Mouse (Mus musculus) embryonic stem cell, embryonic (primary cell): Measurements from ENCODE around the gene Ublcp1.

Experiments
- CTCF ChIA-PET, 4 experiments: fragments of 300-600 bp in 2 of 4; fragments of 350-600 bp in 2 of 4; sonication (Branson Sonifier 250); formaldehyde crosslinking; loops; one replicate each; lab custom pipeline; 2022; ENCODE audit warnings: inconsistent platforms in 2 of 4; lab: Charles Lee
- POLR2A ChIA-PET, 4 experiments: fragments of 300-600 bp in 2 of 4; fragments of 350-600 bp in 2 of 4; sonication (Branson Sonifier 250); formaldehyde crosslinking; loops; one replicate each; lab custom pipeline; 2022; ENCODE audit warnings: antibody characterized with exemption in 4 of 4, inconsistent platforms in 1 of 4; lab: Charles Lee

Ublcp1 gene

DNA sequence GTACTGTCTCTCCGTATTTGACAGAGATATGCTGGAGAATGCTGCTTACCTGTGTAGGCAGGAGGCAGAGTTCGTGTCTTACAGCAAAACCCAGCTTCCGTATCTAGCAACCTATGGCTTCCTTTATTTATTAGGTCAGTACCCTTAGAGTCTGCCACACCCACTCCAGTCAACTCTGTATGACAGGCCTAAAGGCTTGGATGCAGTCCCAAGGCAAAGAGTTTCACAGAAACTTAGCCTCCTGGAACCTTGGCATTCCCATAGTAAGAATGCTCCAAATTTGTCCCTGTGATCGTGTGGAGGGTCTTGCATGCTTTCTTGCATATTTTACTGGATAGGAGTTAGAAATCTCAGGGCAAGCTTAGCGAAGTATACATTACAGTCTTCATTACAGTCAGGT lies 18.3 kb downstream of the Ublcp1 start:
- ChIA-PET POLR2A (interaction anchor here in 1 of 4 experiments (1.2 kb wide), 1 partner anchor 18 kb away, joined by 3 read pairs; the partner anchor contains the start of gene Ublcp1), CTCF (interaction anchor here in 2 of 4 experiments (0.5 to 1.7 kb wide), 2 partner anchors 14 to 685 kb away, joined by 4 to 6 read pairs; no protein-coding TSS in a partner anchor)

- ChIA-PET POLR2A (interaction anchor here in 1 of 4 experiments (0.6 to 1.2 kb wide), 2 partner anchors 19 to 115 kb away, joined by 3 to 4 read pairs; partner anchors contain the start of gene Ublcp1), CTCF (no interaction called here)
Measured at GRCm38 (mm10) chr11:44451046-44451445, 19.3 kb downstream of the Ublcp1 start.

GRCm38 (mm10) chr11:44437786-44438185 lies 32.5 kb downstream of the Ublcp1 start:
- POLR2A ChIA-PET: interaction anchor here in 1 of 4 experiments (0.7 kb wide), 1 partner anchor 1358 kb away, joined by 8 read pairs; no protein-coding TSS in a partner anchor
- CTCF ChIA-PET: interaction anchor here in 2 of 4 experiments (0.6 to 1.3 kb wide), 4 partner anchors 14 to 1393 kb away, joined by 3 to 5 read pairs (median 4); no protein-coding TSS in a partner anchor

- POLR2A ChIA-PET: no interaction called here
- CTCF ChIA-PET: no interaction called here
Measured at GRCm38 (mm10) chr11:44430036-44430435, 40.3 kb downstream of the Ublcp1 start.

- CTCF ChIA-PET: interaction anchor here in 2 of 4 experiments (0.6 to 1.3 kb wide), 2 partner anchors 29 kb away, joined by 3 to 4 read pairs; no protein-coding TSS in a partner anchor
- POLR2A ChIA-PET: interaction anchor here in 2 of 4 experiments (0.6 to 1.3 kb wide), 2 partner anchors 43 to 932 kb away, joined by 4 to 7 read pairs; partner anchors contain the start of gene Ublcp1 (in 1 of the 2)
Measured at GRCm38 (mm10) chr11:44427951-44428350, 42.3 kb downstream of the Ublcp1 start.

DNA sequence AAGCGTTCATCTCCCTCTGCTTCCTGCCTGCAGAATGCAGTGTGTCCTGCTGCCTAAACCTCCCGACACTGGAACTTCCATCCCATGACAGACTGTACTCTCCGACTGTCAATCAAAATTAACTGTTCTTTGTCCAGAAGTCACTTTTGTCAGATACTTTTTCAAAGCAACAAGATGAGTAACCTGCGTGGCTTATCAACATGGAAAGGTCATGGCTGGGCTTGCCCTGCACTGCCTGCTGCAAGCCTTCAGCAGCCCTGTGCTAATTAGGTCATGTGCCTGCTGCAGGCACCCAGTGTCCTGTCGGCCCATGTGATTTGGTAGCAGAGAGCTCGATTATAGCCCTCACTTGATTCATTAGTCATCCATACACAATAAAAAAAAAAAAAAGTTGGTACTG lies 44.7 kb downstream of the Ublcp1 start:
- POLR2A ChIA-PET: interaction anchor here in 1 of 4 experiments (0.7 kb wide), 1 partner anchor 19 kb away, joined by 3 read pairs; no protein-coding TSS in a partner anchor
- CTCF ChIA-PET: interaction anchor here in 1 of 4 experiments (0.6 kb wide), 1 partner anchor 27 kb away, joined by 3 read pairs; no protein-coding TSS in a partner anchor

DNA sequence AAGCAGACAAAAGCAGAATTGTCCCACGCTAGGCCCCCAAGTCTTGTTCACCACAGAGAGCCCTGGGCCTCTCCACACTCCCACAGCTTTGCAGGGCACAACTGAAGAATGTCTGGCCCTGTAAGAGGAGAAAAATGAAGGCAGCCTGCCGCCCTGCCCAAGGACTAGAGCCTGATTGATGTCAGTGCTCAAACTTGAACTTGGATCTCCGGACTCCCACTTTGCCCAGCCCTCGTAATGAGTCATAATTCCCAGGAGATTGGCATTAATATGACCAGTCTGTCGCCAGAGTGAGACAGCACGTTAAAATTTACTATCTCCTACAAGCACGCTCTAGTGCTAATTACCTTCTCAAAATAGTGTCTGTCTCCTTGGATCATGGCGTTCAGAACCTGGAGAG lies 45.3 kb downstream of the Ublcp1 start:
- CTCF ChIA-PET: no interaction called here

GRCm38 (mm10) chr11:44423955-44424354 lies 46.3 kb downstream of the Ublcp1 start:
- ChIA-PET CTCF (interaction anchor here in 3 of 4 experiments (0.6 to 1.5 kb wide), 4 partner anchors 25 to 497 kb away, joined by 3 to 5 read pairs (median 3); no protein-coding TSS in a partner anchor), POLR2A (interaction anchor here in 1 of 4 experiments (0.6 kb wide), 1 partner anchor 1041 kb away, joined by 3 read pairs; no protein-coding TSS in a partner anchor)

More for the DNA sequence above, 45.3 kb downstream of the Ublcp1 start:
- POLR2A ChIA-PET: no interaction called here

- POLR2A ChIA-PET: interaction anchor here in 1 of 4 experiments (0.6 kb wide), 1 partner anchor 1041 kb away, joined by 3 read pairs; no protein-coding TSS in a partner anchor
- CTCF ChIA-PET: interaction anchor here in 3 of 4 experiments (0.6 to 2.2 kb wide), 6 partner anchors 24 to 496 kb away, joined by 3 to 7 read pairs (median 4); no protein-coding TSS in a partner anchor
Measured at GRCm38 (mm10) chr11:44423261-44423660, 47.0 kb downstream of the Ublcp1 start.

DNA sequence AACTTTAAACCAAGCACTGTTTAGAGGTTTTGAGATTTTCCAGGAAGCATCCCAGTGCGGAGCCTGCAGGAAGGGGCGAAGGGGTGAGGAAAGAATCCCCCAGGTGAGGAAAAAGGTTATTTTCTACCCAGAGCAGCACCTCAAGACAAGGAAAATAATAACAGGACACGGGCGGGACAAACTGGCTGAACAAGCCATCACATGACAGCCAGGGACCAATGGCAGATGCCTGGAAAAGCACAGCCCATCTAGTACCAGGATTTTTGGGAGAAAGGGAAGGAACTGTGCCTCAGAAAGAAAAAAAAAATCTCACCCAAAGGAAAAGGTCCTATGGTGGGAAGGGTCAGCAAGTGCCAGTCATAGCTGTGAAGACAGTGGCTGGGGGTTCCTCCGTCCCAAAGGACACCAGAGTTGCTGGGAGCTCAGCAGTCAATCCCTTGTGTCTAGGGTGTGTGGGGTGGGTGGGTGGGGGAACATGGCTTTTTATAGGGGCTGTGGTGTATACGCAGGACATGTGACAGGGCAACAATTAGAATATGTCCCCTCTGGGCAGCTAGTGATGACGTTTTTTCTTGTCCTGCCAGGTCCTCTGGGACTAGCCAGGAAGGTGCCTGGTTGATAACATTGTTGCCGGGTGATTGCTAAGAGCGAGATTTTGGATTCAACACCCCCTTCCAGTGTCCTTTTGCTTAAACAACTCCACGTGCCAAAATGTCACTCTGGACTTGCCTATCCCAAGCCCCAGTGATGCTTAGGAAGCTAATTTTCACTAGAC lies 47.8 kb downstream of the Ublcp1 start:
- ChIA-PET POLR2A (interaction anchor here in 1 of 4 experiments (1.1 kb wide), 1 partner anchor 12 kb away, joined by 3 read pairs; no protein-coding TSS in a partner anchor), CTCF (interaction anchor here in 2 of 4 experiments (0.6 to 2.2 kb wide), 5 partner anchors 23 to 159 kb away, joined by 3 to 7 read pairs (median 3); no protein-coding TSS in a partner anchor)

DNA sequence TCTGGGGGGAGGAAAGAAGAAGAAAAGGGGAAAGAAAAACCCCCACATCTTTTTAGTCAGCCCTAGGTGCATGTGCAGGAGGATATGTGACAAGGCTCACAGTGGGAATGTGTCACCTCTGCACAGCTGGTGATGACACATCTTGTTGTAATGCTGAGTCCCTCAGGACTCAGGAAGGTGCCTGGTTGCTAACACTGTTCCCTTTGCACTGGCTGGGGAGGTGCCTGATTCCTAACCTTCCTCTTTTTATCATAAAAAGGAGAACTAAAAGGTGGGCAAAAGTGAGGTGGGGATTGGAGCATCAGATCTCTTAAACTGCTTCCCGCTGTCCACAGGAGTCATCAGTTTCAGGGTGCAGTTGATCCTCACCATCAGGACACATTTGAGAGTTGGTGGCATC lies 52.9 kb downstream of the Ublcp1 start:
- POLR2A ChIA-PET: interaction anchor here in 2 of 4 experiments (1.3 to 2.1 kb wide), 3 partner anchors 11 to 53 kb away, joined by 4 to 6 read pairs (median 4); partner anchors contain the start of gene Ublcp1 (in 1 of the 2)
- CTCF ChIA-PET: interaction anchor here in 1 of 4 experiments (1.5 kb wide), 1 partner anchor 36 kb away, joined by 3 read pairs; no protein-coding TSS in a partner anchor

DNA sequence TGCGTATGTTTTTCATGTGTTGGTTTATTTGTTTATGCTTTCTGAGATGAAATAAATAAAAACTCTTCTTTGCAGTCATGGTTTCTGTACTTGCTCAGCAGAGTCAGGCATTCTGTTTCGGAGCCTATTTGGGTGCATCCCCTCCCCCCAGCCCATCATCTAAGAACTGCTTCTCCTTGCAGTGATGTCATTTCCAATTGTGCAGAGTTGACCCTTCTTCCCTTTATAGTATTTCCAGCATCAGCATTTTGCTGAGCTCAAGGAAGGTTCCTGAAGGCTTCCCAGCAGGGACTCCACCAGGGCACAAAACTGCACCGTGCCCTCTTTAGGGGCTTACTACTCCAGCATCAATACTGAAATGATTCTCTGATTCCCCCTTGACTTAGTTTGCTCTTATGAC lies 55.7 kb downstream of the Ublcp1 start:
- POLR2A ChIA-PET: interaction anchor here in 1 of 4 experiments (0.6 kb wide), 1 partner anchor 16 kb away, joined by 3 read pairs; no protein-coding TSS in a partner anchor
- CTCF ChIA-PET: interaction anchor here in 1 of 4 experiments (1.1 to 2.0 kb wide), 2 partner anchors 15 to 16 kb away, joined by 5 to 8 read pairs; no protein-coding TSS in a partner anchor

- ChIA-PET POLR2A (no interaction called here), CTCF (interaction anchor here in 1 of 4 experiments (2.0 kb wide), 1 partner anchor 15 kb away, joined by 8 read pairs; no protein-coding TSS in a partner anchor)
Measured at GRCm38 (mm10) chr11:44413371-44413770, 56.9 kb downstream of the Ublcp1 start.

DNA sequence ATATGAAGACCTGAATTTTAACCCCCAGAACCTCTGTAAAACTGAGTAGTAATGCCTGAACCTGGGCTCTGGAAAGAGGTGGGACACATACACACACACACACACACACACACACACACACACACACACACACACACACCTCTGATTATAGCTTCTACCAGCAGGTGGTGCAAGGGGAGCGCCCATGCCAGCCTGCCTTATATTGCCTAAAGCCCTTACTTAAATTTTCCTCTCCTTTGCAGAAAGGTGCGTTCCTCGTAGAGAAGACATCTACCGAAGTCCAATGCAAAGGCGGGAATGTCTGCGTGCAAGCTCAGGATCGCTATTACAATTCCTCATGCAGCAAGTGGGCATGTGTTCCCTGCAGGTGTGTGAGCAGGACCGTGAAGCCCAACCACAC lies 58.0 kb downstream of the Ublcp1 start:
- ChIA-PET CTCF (interaction anchor here (0.5 to 1.5 kb wide), 10 partner anchors 13 to 939 kb away, joined by 3 to 8 read pairs (median 4); no protein-coding TSS in a partner anchor), POLR2A (no interaction called here)

GRCm38 (mm10) chr11:44410413-44410812 lies 59.9 kb downstream of the Ublcp1 start:
- ChIA-PET CTCF (no interaction called here), POLR2A (interaction anchor here in 1 of 4 experiments (0.6 to 1.1 kb wide), 2 partner anchors 12 to 47 kb away, joined by 3 read pairs; no protein-coding TSS in a partner anchor)

GRCm38 (mm10) chr11:44408626-44409025 lies 61.7 kb downstream of the Ublcp1 start:
- POLR2A ChIA-PET: no interaction called here
- CTCF ChIA-PET: interaction anchor here in 1 of 4 experiments (1.2 kb wide), 1 partner anchor 9 kb away, joined by 4 read pairs; no protein-coding TSS in a partner anchor

GRCm38 (mm10) chr11:44406457-44406856 lies 63.8 kb downstream of the Ublcp1 start:
- CTCF ChIA-PET: no interaction called here
- POLR2A ChIA-PET: interaction anchor here in 2 of 4 experiments (0.6 to 1.5 kb wide), 2 partner anchors 10 to 333 kb away, joined by 3 to 4 read pairs; no protein-coding TSS in a partner anchor

GRCm38 (mm10) chr11:44405961-44406360 lies 64.3 kb downstream of the Ublcp1 start:
- CTCF ChIA-PET: no interaction called here
- POLR2A ChIA-PET: interaction anchor here in 1 of 4 experiments (1.5 kb wide), 1 partner anchor 11 kb away, joined by 4 read pairs; no protein-coding TSS in a partner anchor
